Comparison of ENCODE assay signal across 8 mouse cellular contexts in genomic region chr6:65126074-65126726, GRCm38 (mm10). TPM values are rescaled to one million over a fixed set of nuclear protein-coding genes. Genes with fewer than 3 reads are reported as not detected.
DNase-seq lines count a peak whose midpoint lies in the region; ATAC-seq and TF ChIP-seq lines count a peak whose summit lies in the region.

No protein-coding gene starts in this region.

- H3K27me3 ChIP-seq in embryonic facial prominence, embryonic 14.5 days (replicated peaks; ENCODE audit: control insufficient read depth, insufficient read depth, low read length), result no peaks in the 10 kb centered on the region
- H3K27me3 ChIP-seq in liver, embryonic 14.5 days (ENCODE audit: control insufficient read depth, insufficient read depth, low read length), result no peaks in the 10 kb centered on the region
- no peaks in the 10 kb centered on the region for H3K27me3 ChIP-seq in neural tube, embryonic 14.5 days (ENCODE audit: control insufficient read depth, insufficient read depth, low read length)

- H3K9ac ChIP-seq in embryonic facial prominence, embryonic 14.5 days (ENCODE audit: low read depth, low read length), result no peak overlapping the region
- H3K9ac ChIP-seq in liver, embryonic 14.5 days (replicated peaks), result no peak overlapping the region
- H3K9ac ChIP-seq in neural tube, embryonic 14.5 days (replicated peaks; ENCODE audit: low read depth, low read length), result no peak overlapping the region

- ATAC-seq in embryonic facial prominence, embryonic 14.5 days (ENCODE audit: low read depth), result no peak
- ATAC-seq in liver, embryonic 14.5 days (ENCODE audit: insufficient read depth), result no peak
- peak; percentile 63 for ATAC-seq in neural tube, embryonic 14.5 days (ENCODE audit: low read depth)
- no peak for ATAC-seq in erythroblast, adult 5-6 weeks (replicated peaks; ENCODE audit: low FRiP score, poor library complexity, severe bottlenecking)

- H3K36me3 ChIP-seq in embryonic facial prominence, embryonic 14.5 days (ENCODE audit: control insufficient read depth, insufficient read depth, low read length), result no peaks in the 10 kb centered on the region
- no peaks in the 10 kb centered on the region for H3K36me3 ChIP-seq in liver, embryonic 14.5 days (replicated peaks; ENCODE audit: control insufficient read depth, insufficient read depth, low read depth)
- no peaks in the 10 kb centered on the region for H3K36me3 ChIP-seq in neural tube, embryonic 14.5 days (ENCODE audit: control insufficient read depth, insufficient read depth, low read length)

- H3K4me3 ChIP-seq in bone marrow, adult 2 months (replicated peaks; ENCODE audit: control insufficient read depth, low read depth, low read length), result no peak overlapping the region
- H3K4me3 ChIP-seq in embryonic facial prominence, embryonic 14.5 days (ENCODE audit: low read depth, low read length), result no peak overlapping the region
- no peak overlapping the region for H3K4me3 ChIP-seq in liver, embryonic 14.5 days (ENCODE audit: insufficient read depth in 1 of 2, low read depth in 2 of 2, low read length in 2 of 2)
- no peak overlapping the region for H3K4me3 ChIP-seq in neural tube, embryonic 14.5 days (ENCODE audit: low read depth, low read length)

- no peak for TF ChIP-seq POLR2A in bone marrow, adult 2 months (IDR thresholded peaks at IDR 0.05; ENCODE audit: borderline replicate concordance, control insufficient read depth, low read depth, low read length)

- no peak overlapping the region for H3K27ac ChIP-seq in bone marrow, adult 2 months (ENCODE audit: control insufficient read depth, insufficient read depth, low read depth, low read length, poor library complexity)
- H3K27ac ChIP-seq in embryonic facial prominence, embryonic 14.5 days (replicated peaks; ENCODE audit: low read depth, low read length), result no peak overlapping the region
- no peak overlapping the region for H3K27ac ChIP-seq in liver, embryonic 14.5 days
- H3K27ac ChIP-seq in neural tube, embryonic 14.5 days (ENCODE audit: low read depth, low read length), result no peak overlapping the region

- TF ChIP-seq EP300 in liver, embryonic 14.5 days (IDR thresholded peaks at IDR 0.05; ENCODE audit: low read depth), result no peak

- H3K4me2 ChIP-seq in embryonic facial prominence, embryonic 14.5 days (ENCODE audit: low read depth, low read length), result no peak overlapping the region
- H3K4me2 ChIP-seq in liver, embryonic 14.5 days (ENCODE audit: low read depth), result no peak overlapping the region
- no peak overlapping the region for H3K4me2 ChIP-seq in neural tube, embryonic 14.5 days (ENCODE audit: low read depth, low read length)

- WGBS in bone marrow, adult 2 months, result 15% methylated on average over 2 of the region's 2 CpGs
- WGBS in embryonic facial prominence, embryonic 14.5 days, result 12% methylated on average over 2 of the region's 2 CpGs
- WGBS in liver, embryonic 14.5 days (ENCODE audit: insufficient replicate concordance), result 28% methylated on average over 2 of the region's 2 CpGs
- WGBS in neural tube, embryonic 14.5 days, result 13% methylated on average over 2 of the region's 2 CpGs

- peak; percentile 68 for DNase-seq in 3T3-L1 (ENCODE audit: low read depth, low spot score)
- DNase-seq in A20 (ENCODE audit: low read depth, low spot score), result peak; percentile 53
- peak; percentile 56 for DNase-seq in embryonic facial prominence, embryonic 14.5 days (ENCODE audit: low spot score)
- DNase-seq in induced T-regulatory cell, adult 2 months (ENCODE audit: low read depth), result peak; percentile 68
- DNase-seq in liver, embryonic 14.5 days (ENCODE audit: low read depth in 3 of 3, low spot score in 3 of 3), result no peak

- peak; percentile 75 for TF ChIP-seq CTCF in bone marrow, adult 2 months (IDR thresholded peaks at IDR 0.05; ENCODE audit: control insufficient read depth, insufficient read depth, low read length)
- TF ChIP-seq CTCF in liver, embryonic 14.5 days (IDR thresholded peaks at IDR 0.05; ENCODE audit: low read depth), result peak; percentile 66

- H3K4me1 ChIP-seq in bone marrow, adult 2 months (ENCODE audit: control insufficient read depth, insufficient read depth, low read length), result no peaks in the 10 kb centered on the region
- no peaks in the 10 kb centered on the region for H3K4me1 ChIP-seq in embryonic facial prominence, embryonic 14.5 days (ENCODE audit: control insufficient read depth, insufficient read depth, low read length)
- H3K4me1 ChIP-seq in liver, embryonic 14.5 days (replicated peaks; ENCODE audit: control insufficient read depth in 2 of 2, insufficient read depth in 2 of 2, low read length in 1 of 2), result no peaks in the 10 kb centered on the region
- H3K4me1 ChIP-seq in neural tube, embryonic 14.5 days (ENCODE audit: control insufficient read depth, insufficient read depth, low read length), result no peaks in the 10 kb centered on the region

- H3K9me3 ChIP-seq in embryonic facial prominence, embryonic 14.5 days (ENCODE audit: control insufficient read depth, low read length), result no peaks in the 10 kb centered on the region
- no peaks in the 10 kb centered on the region for H3K9me3 ChIP-seq in liver, embryonic 14.5 days (ENCODE audit: control insufficient read depth, low read length)
- H3K9me3 ChIP-seq in neural tube, embryonic 14.5 days (ENCODE audit: control insufficient read depth, low read length), result no peaks in the 10 kb centered on the region

RNA-seq across cellular contexts. Expression of gene Hpgds, which starts 18.5 kb away (rescaled TPM):
- 4.6 and 7.1 TPM in 2 replicates for polyA plus RNA-seq in bone marrow, adult 2 months (2011; ENCODE audit: insufficient read depth, insufficient read length, low replicate concordance, missing spikeins)
- polyA plus RNA-seq in embryonic facial prominence, embryonic 14.5 days (2014; fragmentation: Nextera tagmentation; extraction: Ambion mirVana), result 9.9 and 12.1 TPM in 2 replicates
- polyA plus RNA-seq in liver, embryonic 14.5 days (2012; rRNA removed), result 0.76 and 1.7 TPM in 2 replicates
- polyA plus RNA-seq in liver, embryonic 14.5 days (2014; fragmentation: Nextera tagmentation; extraction: Ambion mirVana), result 2.0 and 4.1 TPM in 2 replicates
- polyA plus RNA-seq in neural tube, embryonic 14.5 days (2014; fragmentation: Nextera tagmentation; extraction: Ambion mirVana), result 4.3 TPM in 2 replicates
- 2.7 and 8.6 TPM in 2 replicates for total RNA-seq in erythroblast, adult 5-6 weeks (2015; ENCODE audit: low replicate concordance)
- 1.7 and 5.2 TPM in 2 replicates for total RNA-seq in erythroblast, adult 5-6 weeks (2017; ENCODE audit: low replicate concordance)

Comparison
In these comparisons a context has a peak if more than half of its experiments do, and no peak if none do; other contexts are left out.
1. DNase-seq: peak in 3T3-L1 (single experiment), A20 (single experiment), embryonic facial prominence, embryonic 14.5 days (single experiment) and induced T-regulatory cell, adult 2 months (single experiment); none in liver, embryonic 14.5 days (0 of 3).